ENCODE assay signal across 13 mouse cellular contexts in the genomic region with DNA sequence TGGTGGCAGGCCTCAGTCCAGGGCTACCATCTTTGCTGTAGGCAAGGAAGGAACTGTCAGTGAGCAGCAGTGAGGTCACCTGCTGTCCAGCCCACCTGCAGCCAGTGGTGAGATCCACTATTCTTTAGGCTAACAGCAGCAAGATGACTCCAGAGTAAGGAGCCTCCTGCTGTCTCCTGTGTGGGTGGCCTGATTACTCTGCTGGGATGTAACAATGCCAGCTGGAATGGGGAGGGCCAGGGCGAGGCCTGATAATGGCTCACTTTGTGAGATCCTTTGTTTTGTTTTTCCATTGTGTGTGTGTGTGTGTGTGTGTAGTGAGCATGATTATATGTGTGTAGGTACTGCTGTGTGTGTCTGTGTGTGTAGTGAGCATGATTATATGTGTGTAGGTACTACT.
DNase-seq lines count a peak whose midpoint lies in the region; ATAC-seq and TF ChIP-seq lines count a peak whose summit lies in the region.
"Had no signal": no experiment of that assay in that cellular context is flagged by ENCODE, and none has a peak within 500 bp of the region (broad histone marks: within the 10 kb centered on the region; RNA-seq: fewer than 3 reads in every experiment).

No protein-coding gene starts in this region.

- H3K9me3 ChIP-seq in megakaryocyte, embryonic 14.5 days, result no peaks in the 10 kb centered on the region
- H3K9me3 ChIP-seq: heart, embryonic 13.5 days; kidney, embryonic 15.5 days had no signal

- no peak for TF ChIP-seq CTCF in olfactory bulb, adult 2 months (IDR thresholded peaks at IDR 0.05; ENCODE audit: insufficient read depth, low read depth, low read length)

- peaks cover 77% of the 10 kb centered on the region for H3K4me1 ChIP-seq in megakaryocyte, embryonic 14.5 days
- H3K4me1 ChIP-seq in olfactory bulb, adult 2 months (ENCODE audit: control insufficient read depth, insufficient read depth, low read length), result peaks cover 12% of the 10 kb centered on the region

- H3K27me3 ChIP-seq in megakaryocyte, embryonic 14.5 days (replicated peaks), result no peaks in the 10 kb centered on the region
- H3K27me3 ChIP-seq: heart, embryonic 13.5 days; kidney, embryonic 15.5 days had no signal

- H3K36me3 ChIP-seq in megakaryocyte, embryonic 14.5 days (replicated peaks; ENCODE audit: low read length), result peaks cover 11% of the 10 kb centered on the region
- H3K36me3 ChIP-seq: heart, embryonic 13.5 days; kidney, embryonic 15.5 days had no signal

- no peak for TF ChIP-seq POLR2A in olfactory bulb, adult 2 months (IDR thresholded peaks at IDR 0.05; ENCODE audit: insufficient read depth, low read depth, low read length)

- peak; percentile 54 for ATAC-seq in frontal cortex, adult (ENCODE audit: low TSS enrichment)
- ATAC-seq in megakaryocyte, adult 5-6 weeks (ENCODE audit: poor library complexity, severe bottlenecking), result no peak

- WGBS in olfactory bulb, adult 2 months, result 21% methylated on average over 1 of the region's 1 CpGs

- no peak for DNase-seq in frontal cortex, postnatal 14 days (ENCODE audit: low spot score in 2 of 2)
- DNase-seq in brain, adult 2 months (ENCODE audit: low read depth, low spot score), result peak; percentile 69
- no peak for DNase-seq in adrenal gland, adult 8-10 months
- DNase-seq in ovary, postnatal 14 days (ENCODE audit: low spot score), result no peak
- DNase-seq: cerebellum, adult 9-10 months; gastrocnemius, adult 2 months had no signal

- peak overlapping the region; percentile 39 for H3K4me3 ChIP-seq in megakaryocyte, embryonic 14.5 days (replicated peaks)
- H3K4me3 ChIP-seq in olfactory bulb, adult 2 months (ENCODE audit: insufficient read depth, low read depth, low read length), result no peak overlapping the region
- H3K4me3 ChIP-seq: gastrocnemius, adult 2 months; heart, embryonic 13.5 days; kidney, embryonic 15.5 days had no signal

- H3K27ac ChIP-seq in olfactory bulb, adult 2 months (ENCODE audit: insufficient read depth, low read depth, low read length), result peak overlapping the region; percentile 41
- H3K27ac ChIP-seq: gastrocnemius, adult 2 months; heart, embryonic 13.5 days; kidney, embryonic 15.5 days; macrophage had no signal
